Mouse (Mus musculus): ENCODE measurements around the gene Ptges.

- TF ChIP-seq POLR2A (IDR thresholded peaks at IDR 0.05; ENCODE audit: insufficient read depth, low read depth, low read length) (no peak), CTCF (IDR thresholded peaks at IDR 0.05; ENCODE audit: insufficient read depth, low read depth, low read length) (no peak)
These were observed 8.9 kb upstream of the Ptges start for GRCm38 (mm10) chr2:30938574-30938991.

All from olfactory bulb, adult 2 months (tissue).